Mouse (Mus musculus) myocyte (in vitro differentiated cells): ENCODE data around the gene Fam81a.

Source experiments
- MYOG ChIP-seq, 3 experiments: IDR thresholded peaks; one replicate each; pipeline ENCODE4 v1.6.1; 2011; ENCODE audit warnings: control low read depth in 2 of 3, low read depth in 2 of 3, mild to moderate bottlenecking in 2 of 3; ENCODE audit not compliant: insufficient read length in 2 of 3, control insufficient read depth in 1 of 3, insufficient read depth in 1 of 3
- POLR2A ChIP-seq: IDR thresholded peaks from one replicate; pipeline ENCODE4 v1.6.1; 2011; ENCODE audit warnings: low read depth, mild to moderate bottlenecking, control low read depth, moderate library complexity; ENCODE audit not compliant: insufficient read length
- SRF ChIP-seq: IDR thresholded peaks from one replicate; pipeline ENCODE4 v1.6.1; 2011; ENCODE audit warnings: low read depth; ENCODE audit not compliant: control insufficient read depth, insufficient read length
- TCF12 ChIP-seq: IDR thresholded peaks from one replicate; pipeline ENCODE4 v1.6.1; 2011; ENCODE audit warnings: mild to moderate bottlenecking, control low read depth; ENCODE audit not compliant: poor library complexity, insufficient read depth, severe bottlenecking

GRCm38 (mm10) chr9:70077170-70077569 is 65.2 kb downstream of the Fam81a start:
- TF ChIP-seq SRF (no peak), POLR2A (no peak), TCF12 (no peak), MYOG (IDR thresholded peaks at IDR 0.05; ENCODE audit: control insufficient read depth in 1 of 3, insufficient read depth in 1 of 3, insufficient read length in 2 of 3, low read depth in 2 of 3) (no peak)
